Mouse (Mus musculus) forebrain, embryonic 11.5 days (tissue): ENCODE data around the gene Kcna6. TPM values are rescaled to one million over a fixed set of nuclear protein-coding genes. Genes with fewer than 3 reads are reported as not detected.

Experiments used
- ATAC-seq: fragments of 200-750 bp; cut with Nextera tagmentation; replicated peaks from 2 replicates; pipeline ENCODE4 v1.8.0; 2017; ENCODE audit warnings: moderate TSS enrichment; ENCODE audit not compliant: low FRiP score
- DNase-seq: peaks from one replicate; pipeline ENCODE4 v3.0.0-alpha.2; 2017; ENCODE audit warnings: low spot score
- H3K27ac ChIP-seq: fragments of 300-500 bp; sonication (generic); 2 replicates; pipeline ENCODE4 v1.5.1; 2014; ENCODE audit warnings: low read depth, low read length
- H3K27me3 ChIP-seq: fragments of 300-500 bp; sonication (generic); 2 replicates; pipeline ENCODE4 v1.6.1; 2014; ENCODE audit warnings: mild to moderate bottlenecking, low read length, mixed read lengths; ENCODE audit not compliant: control insufficient read depth, insufficient read depth
- H3K36me3 ChIP-seq: fragments of 300-500 bp; sonication (generic); 2 replicates; pipeline ENCODE4 v1.6.1; 2014; ENCODE audit warnings: mild to moderate bottlenecking, low read length, moderate library complexity, mixed read lengths; ENCODE audit not compliant: control insufficient read depth, insufficient read depth
- H3K4me1 ChIP-seq: fragments of 300-500 bp; sonication (generic); replicated peaks from 2 replicates; pipeline ENCODE4 v1.6.1; 2014; ENCODE audit warnings: low read length, mixed read lengths; ENCODE audit not compliant: control insufficient read depth, insufficient read depth
- H3K4me2 ChIP-seq: fragments of 300-500 bp; sonication (generic); 2 replicates; pipeline ENCODE4 v1.6.1; 2014; ENCODE audit warnings: low read depth, mild to moderate bottlenecking, low read length, moderate library complexity, mixed read lengths; ENCODE audit not compliant: severe bottlenecking
- H3K4me3 ChIP-seq: fragments of 300-500 bp; sonication (generic); 2 replicates; pipeline ENCODE4 v1.5.1; 2014; ENCODE audit warnings: low read depth, low read length
- H3K9ac ChIP-seq: fragments of 300-500 bp; sonication (generic); 2 replicates; pipeline ENCODE4 v1.6.1; 2014; ENCODE audit warnings: low read length
- H3K9me3 ChIP-seq: fragments of 300-500 bp; sonication (generic); 2 replicates; pipeline ENCODE4 v1.6.1; 2016; ENCODE audit warnings: low read length, mixed read lengths; ENCODE audit not compliant: control insufficient read depth
- WGBS: fragments of 180-500 bp; shearing (Covaris S2); extraction: QIAGEN DNeasy Blood & Tissue Kit; methylation state at CpG from one replicate; pipeline ENCODE4 v1.1.7; 2014; 5-methylcytosine and 5-hydroxymethylcytosine counted together
- polyA plus RNA-seq: library from polyadenylated mRNA; unstranded; fragments of >200 nt; fragmentation: Nextera tagmentation; extraction: Ambion mirVana; gene quantifications from 2 replicates; pipeline ENCODE4 v1.2.1, GENCODE M21; 2014

The Kcna6 gene
- polyA plus RNA-seq, 1 experiment from 2014 or later = 4.8 TPM

- ATAC-seq (no peak), DNase-seq (no peak)
- H3K9me3 ChIP-seq = no peaks in the 10 kb centered on the region; the same call in 1 of the 2 replicates
- no peak overlapping the region for H3K27ac ChIP-seq
- no peak overlapping the region for H3K4me2 ChIP-seq
- H3K4me3 ChIP-seq = no peak overlapping the region
- 57% methylated on average over 1 of the region's 1 CpGs for WGBS
- H3K4me1 ChIP-seq = 0 out of 2 replicates have a peak, but pooled peaks cover under 1% of the 10 kb centered on the region
- H3K9ac ChIP-seq = no peak overlapping the region
- H3K36me3 ChIP-seq = no peaks in the 10 kb centered on the region
- no peaks in the 10 kb centered on the region for H3K27me3 ChIP-seq
These were observed 5.4 kb upstream of the Kcna6 start for GRCm38 (mm10) chr6:126745888-126746287.

- no peak for DNase-seq
- Histone ChIP-seq H3K9me3 (no peaks in the 10 kb centered on the region; the same call in 1 of the 2 replicates), H3K36me3 (no peaks in the 10 kb centered on the region), H3K27me3 (peaks cover 15% of the 10 kb centered on the region; the same call in 1 of the 2 replicates), H3K9ac (no peak overlapping the region), H3K4me3 (no peak overlapping the region), H3K4me1 (peaks cover 5% of the 10 kb centered on the region; the same call in 1 of the 2 replicates), H3K27ac (no peak overlapping the region), H3K4me2 (no peak overlapping the region)
- WGBS = 73% methylated on average over 3 of the region's 3 CpGs
- ATAC-seq = no peak
These were observed 2.1 kb upstream of the Kcna6 start for GRCm38 (mm10) chr6:126742610-126743009.

GRCm38 (mm10) chr6:126739326-126740210, 906 bp downstream of the Kcna6 start:
- DNase-seq (peak; percentile 67), ATAC-seq (peak; percentile 20; the same call in 1 of the 2 replicates)
- Histone ChIP-seq H3K9ac (peak overlapping the region; percentile 54), H3K9me3 (no peaks in the 10 kb centered on the region; the same call in 1 of the 2 replicates), H3K27ac (no peak overlapping the region), H3K27me3 (peaks cover 15% of the 10 kb centered on the region; the same call in 1 of the 2 replicates), H3K4me2 (peak overlapping the region; percentile 94), H3K4me3 (peak overlapping the region; percentile 41), H3K4me1 (peaks cover 5% of the 10 kb centered on the region; the same call in 1 of the 2 replicates), H3K36me3 (no peaks in the 10 kb centered on the region)
- 1% methylated on average over 67 of the region's 67 CpGs for WGBS

GRCm38 (mm10) chr6:126736996-126737395, 3.5 kb downstream of the Kcna6 start:
- peaks cover 15% of the 10 kb centered on the region; the same call in 1 of the 2 replicates for H3K27me3 ChIP-seq
- ATAC-seq (no peak), DNase-seq (no peak)
- no peak overlapping the region for H3K27ac ChIP-seq
- peaks cover 5% of the 10 kb centered on the region; the same call in 1 of the 2 replicates for H3K4me1 ChIP-seq
- no peak overlapping the region for H3K4me2 ChIP-seq
- no peaks in the 10 kb centered on the region for H3K36me3 ChIP-seq
- H3K4me3 ChIP-seq = no peak overlapping the region
- WGBS = 81% methylated on average over 4 of the region's 4 CpGs
- H3K9ac ChIP-seq = no peak overlapping the region
- no peaks in the 10 kb centered on the region for H3K9me3 ChIP-seq

GRCm38 (mm10) chr6:126735806-126736205, 4.7 kb downstream of the Kcna6 start:
- peaks cover 4% of the 10 kb centered on the region; the same call in 1 of the 2 replicates for H3K4me1 ChIP-seq
- no peak for ATAC-seq
- no peak overlapping the region for H3K9ac ChIP-seq
- peaks cover 15% of the 10 kb centered on the region; the same call in 1 of the 2 replicates for H3K27me3 ChIP-seq
- DNase-seq = no peak
- WGBS = 72% methylated on average over 3 of the region's 3 CpGs
- H3K9me3 ChIP-seq = no peaks in the 10 kb centered on the region
- no peak overlapping the region for H3K27ac ChIP-seq
- no peaks in the 10 kb centered on the region for H3K36me3 ChIP-seq
- no peak overlapping the region for H3K4me2 ChIP-seq
- H3K4me3 ChIP-seq = no peak overlapping the region

GRCm38 (mm10) chr6:126732645-126733044, 7.8 kb downstream of the Kcna6 start:
- no peaks in the 10 kb centered on the region for H3K27me3 ChIP-seq
- H3K27ac ChIP-seq = no peak overlapping the region
- H3K4me1 ChIP-seq = no peaks in the 10 kb centered on the region
- no peaks in the 10 kb centered on the region for H3K36me3 ChIP-seq
- H3K4me3 ChIP-seq = no peak overlapping the region
- WGBS = 89% methylated on average over 6 of the region's 6 CpGs
- no peak overlapping the region for H3K9ac ChIP-seq
- no peak for ATAC-seq
- H3K9me3 ChIP-seq = no peaks in the 10 kb centered on the region
- DNase-seq = no peak
- no peak overlapping the region for H3K4me2 ChIP-seq

GRCm38 (mm10) chr6:126728803-126729202, 11.7 kb downstream of the Kcna6 start:
- Histone ChIP-seq H3K9me3 (no peaks in the 10 kb centered on the region), H3K4me2 (no peak overlapping the region), H3K9ac (no peak overlapping the region), H3K27ac (no peak overlapping the region), H3K4me3 (no peak overlapping the region), H3K36me3 (no peaks in the 10 kb centered on the region), H3K27me3 (no peaks in the 10 kb centered on the region), H3K4me1 (no peaks in the 10 kb centered on the region)
- WGBS = 87% methylated on average over 8 of the region's 8 CpGs
- no peak for ATAC-seq
- DNase-seq = no peak

- ATAC-seq (no peak), DNase-seq (no peak)
- Histone ChIP-seq H3K9me3 (no peaks in the 10 kb centered on the region), H3K9ac (no peak overlapping the region), H3K4me1 (no peaks in the 10 kb centered on the region), H3K4me2 (no peak overlapping the region), H3K4me3 (no peak overlapping the region), H3K27me3 (no peaks in the 10 kb centered on the region), H3K27ac (no peak overlapping the region), H3K36me3 (no peaks in the 10 kb centered on the region)
- WGBS = 73% methylated on average over 12 of the region's 12 CpGs
These were observed 21.9 kb downstream of the Kcna6 start for GRCm38 (mm10) chr6:126718423-126719087.
